Mouse (Mus musculus) hematopoietic stem cell, adult 5-6 weeks (primary cell): ENCODE measurements at regions not wholly inside any gene's neighbourhood (a gene's known extent, or its start where the extent isn't known, plus 50 kb on each side); places are given as distances from the start of the nearest gene placed in this dataset.

ENCODE experiments used
- ATAC-seq, 2 experiments: fragments of 125-278 bp in 1 of 2; replicated peaks in 1 of 2; 2 replicates each; pipeline ENCODE4 v1.8.0; 2016 to 2017; ENCODE audit warnings: inconsistent platforms in 2 of 2, mild to moderate bottlenecking in 2 of 2, moderate number of reproducible peaks in 2 of 2, low read depth in 1 of 2, moderate TSS enrichment in 1 of 2; ENCODE audit not compliant: low FRiP score in 2 of 2, poor library complexity in 2 of 2, severe bottlenecking in 2 of 2, insufficient read depth in 1 of 2, low TSS enrichment in 1 of 2

DNA sequence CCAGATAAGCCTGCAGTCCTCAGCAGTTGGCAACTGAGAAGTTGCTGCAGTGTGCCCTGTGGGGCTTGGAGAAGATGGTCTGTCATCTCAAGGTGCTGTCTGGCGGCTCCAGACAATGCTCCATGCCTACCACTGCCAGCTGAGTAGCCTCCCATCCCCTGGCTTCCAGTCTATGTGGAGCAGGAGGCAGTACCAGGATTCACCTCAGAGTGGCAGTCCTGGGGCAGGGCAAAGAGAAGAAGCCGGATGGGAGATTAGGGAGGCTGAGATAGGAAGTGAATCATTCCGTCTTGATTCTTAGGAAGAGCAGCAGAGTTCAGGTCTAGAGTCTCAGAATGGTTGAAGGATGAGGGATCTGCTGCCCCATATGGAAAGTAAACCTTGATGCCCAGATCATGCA, 198.1 kb upstream of the H2al1a start:
- ATAC-seq = no peak

- no peak for ATAC-seq
Measured at GRCm38 (mm10) chrX:11131253-11131652, 167.8 kb upstream of the H2al1a start.

- no peak for ATAC-seq
Measured at GRCm38 (mm10) chrX:11139971-11140421, 159.1 kb upstream of the H2al1a start.

- ATAC-seq = no peak
Measured at GRCm38 (mm10) chrX:11141294-11141693, 157.8 kb upstream of the H2al1a start.

GRCm38 (mm10) chrX:11158416-11158815, 140.6 kb upstream of the H2al1a start:
- no peak for ATAC-seq

DNA sequence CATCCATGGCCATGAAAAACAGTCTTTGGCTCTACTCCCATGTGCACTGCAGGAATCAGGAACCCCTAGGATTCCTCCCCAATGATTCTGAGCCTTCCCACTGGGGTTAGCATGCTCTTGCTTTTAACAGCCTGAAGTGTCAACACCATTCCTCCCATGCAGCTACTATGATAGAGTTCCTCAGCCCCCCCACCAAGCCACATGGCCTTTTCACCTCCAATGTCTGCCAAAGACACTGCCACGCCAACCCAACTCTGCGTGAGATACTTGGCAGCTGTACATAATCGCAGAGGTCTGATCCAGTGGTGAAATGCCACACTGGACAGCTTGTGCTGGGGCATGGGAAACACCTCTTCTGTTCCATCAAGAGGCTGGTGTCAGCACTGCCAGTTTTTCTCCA, 128.6 kb upstream of the H2al1a start:
- no peak for ATAC-seq

- ATAC-seq = peak; percentile 75 to 76
Measured at GRCm38 (mm10) chrX:11180194-11180816, 118.8 kb upstream of the H2al1a start.

- ATAC-seq = no peak
Measured at GRCm38 (mm10) chrX:11181855-11182254, 117.2 kb upstream of the H2al1a start.

DNA sequence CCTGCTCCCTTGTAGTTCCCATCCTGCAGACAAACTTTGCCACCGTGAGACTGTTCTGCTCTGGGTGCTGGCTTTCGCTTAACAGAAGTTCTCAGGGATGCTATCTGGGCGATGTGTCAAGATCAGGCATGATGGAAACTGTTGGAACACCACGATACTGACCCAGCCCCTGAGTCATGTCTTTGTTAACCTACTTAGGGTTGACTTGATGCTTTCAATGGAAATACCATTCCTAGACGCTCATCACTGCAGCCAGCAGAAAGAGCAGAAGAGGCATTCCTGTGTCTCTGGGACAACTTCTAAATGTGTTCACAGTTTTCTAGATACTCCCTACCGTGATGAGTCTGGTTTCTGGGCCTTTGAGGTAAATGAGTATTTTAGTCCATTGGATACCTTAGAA, 108.2 kb upstream of the H2al1a start:
- ATAC-seq = no peak

DNA sequence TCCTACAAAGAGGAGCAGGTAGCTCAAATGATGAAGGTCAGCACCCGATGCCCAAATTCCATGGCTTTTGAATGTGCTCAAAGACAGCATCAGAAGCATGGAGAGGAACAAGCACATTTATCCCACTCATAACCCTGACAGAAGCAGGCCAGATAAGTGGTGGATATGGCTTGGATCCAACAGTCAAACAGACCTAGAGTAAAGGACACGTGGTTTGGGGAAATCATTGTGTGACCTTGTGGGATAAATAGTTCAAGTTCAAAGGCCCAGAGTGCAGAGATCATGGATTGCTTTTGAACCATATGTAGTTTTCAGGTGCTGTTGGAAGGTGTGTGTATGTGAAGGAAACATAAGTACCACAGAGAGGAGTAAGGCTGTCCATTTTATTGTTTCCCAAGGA, 94.9 kb upstream of the H2al1a start:
- no peak for ATAC-seq

DNA sequence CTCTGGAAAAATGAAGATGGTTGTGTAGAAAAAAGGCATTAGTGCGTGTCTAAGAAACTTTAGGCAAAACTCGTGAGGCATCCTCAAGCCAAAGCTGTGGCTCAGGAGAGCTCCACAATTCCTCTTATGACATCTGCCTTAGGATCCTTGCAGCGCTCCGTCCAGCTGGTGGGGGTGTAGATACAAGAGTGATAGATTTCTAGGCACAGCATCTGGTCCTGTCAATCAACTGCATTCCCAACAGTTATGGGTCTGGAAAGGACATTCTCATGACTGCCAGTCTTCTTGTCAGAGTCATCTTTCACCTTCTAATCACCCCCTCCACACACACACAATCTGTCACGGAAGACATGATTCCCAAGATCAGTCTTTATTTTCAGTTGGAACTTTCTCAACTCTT, 89.2 kb upstream of the H2al1a start:
- ATAC-seq = no peak

GRCm38 (mm10) chrX:11212811-11213210, 86.2 kb upstream of the H2al1a start:
- no peak for ATAC-seq

GRCm38 (mm10) chrX:11213492-11213891, 85.6 kb upstream of the H2al1a start:
- no peak for ATAC-seq

DNA sequence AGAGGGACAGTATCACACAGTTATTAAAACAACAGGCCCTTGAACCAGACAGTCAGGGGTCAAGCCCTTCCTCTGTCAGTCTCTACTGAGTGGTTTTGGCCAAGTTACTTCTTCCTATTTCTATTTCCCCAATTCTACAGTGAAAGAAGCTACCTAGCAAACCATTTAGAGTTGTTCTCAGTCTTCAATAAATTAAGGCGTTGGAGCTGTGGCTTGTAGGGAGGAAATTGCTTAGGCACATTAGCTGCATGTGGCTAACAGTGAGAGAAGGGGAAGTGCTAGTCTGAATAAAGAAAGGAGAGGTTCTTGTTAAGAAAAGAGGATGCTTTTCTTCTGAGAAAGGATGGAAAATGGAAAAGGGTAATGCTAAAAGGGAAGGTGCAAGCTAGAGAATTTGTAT, 60.0 kb upstream of the H2al1a start:
- peak; percentile 82 to 89 for ATAC-seq

GRCm38 (mm10) chrX:11245576-11245975, 53.5 kb upstream of the H2al1a start:
- ATAC-seq = no peak
